Mouse (Mus musculus) heart, embryonic 14.5 days (tissue): ENCODE results near the gene Apba3. TPM values are rescaled to one million over a fixed set of nuclear protein-coding genes. Genes with fewer than 3 reads are reported as not detected.

ENCODE experiments used
- ATAC-seq: fragments of 200-750 bp; cut with Nextera tagmentation; 2 replicates; pipeline ENCODE4 v1.8.0; 2017; ENCODE audit warnings: low read depth, moderate TSS enrichment; ENCODE audit not compliant: insufficient number of reproducible peaks, insufficient read depth, low FRiP score
- H3K27ac ChIP-seq, 2 experiments: fragments of 200-500 bp in 1 of 2; fragments of 300-500 bp in 1 of 2; sonication (generic) in 1 of 2; replicated peaks in 1 of 2; 2 replicates each; pipeline ENCODE4 v1.5.1; 2012 to 2014; ENCODE audit warnings: low read depth in 2 of 2, low read length in 2 of 2, control low read depth in 1 of 2, mild to moderate bottlenecking in 1 of 2, mixed read lengths in 1 of 2; ENCODE audit not compliant: control insufficient read depth in 1 of 2, insufficient read depth in 1 of 2
- H3K27me3 ChIP-seq: fragments of 300-500 bp; sonication (generic); 2 replicates; pipeline ENCODE4 v1.6.1; 2014; ENCODE audit warnings: mild to moderate bottlenecking, low read length, control low read depth; ENCODE audit not compliant: control insufficient read depth, insufficient read depth
- H3K36me3 ChIP-seq: fragments of 300-500 bp; sonication (generic); 2 replicates; pipeline ENCODE4 v1.6.1; 2014; ENCODE audit warnings: mild to moderate bottlenecking, control low read depth, low read length, mixed read lengths; ENCODE audit not compliant: control insufficient read depth, insufficient read depth
- H3K4me1 ChIP-seq, 2 experiments: fragments of 200-500 bp in 1 of 2; fragments of 300-500 bp in 1 of 2; sonication (generic) in 1 of 2; 2 replicates each; pipeline ENCODE4 v1.6.1; 2012 to 2014; ENCODE audit warnings: low read length in 2 of 2, control low read depth in 1 of 2, mixed read lengths in 1 of 2; ENCODE audit not compliant: control insufficient read depth in 2 of 2, insufficient read depth in 2 of 2
- H3K4me2 ChIP-seq: fragments of 300-500 bp; sonication (generic); 2 replicates; pipeline ENCODE4 v1.6.1; 2014; ENCODE audit warnings: mild to moderate bottlenecking, low read length
- H3K4me3 ChIP-seq, 2 experiments: fragments of 200-500 bp in 1 of 2; fragments of 300-500 bp in 1 of 2; sonication (generic) in 1 of 2; 2 replicates each; pipeline ENCODE4 v1.5.1; 2012 to 2014; ENCODE audit warnings: low read length in 2 of 2, mild to moderate bottlenecking in 2 of 2, control low read depth in 1 of 2, low read depth in 1 of 2, moderate library complexity in 1 of 2; ENCODE audit not compliant: control insufficient read depth in 1 of 2, insufficient read depth in 1 of 2
- H3K9ac ChIP-seq: fragments of 300-500 bp; sonication (generic); 2 replicates; pipeline ENCODE4 v1.6.1; 2014; ENCODE audit warnings: mild to moderate bottlenecking, low read length
- H3K9me3 ChIP-seq: fragments of 300-500 bp; sonication (generic); 2 replicates; pipeline ENCODE4 v1.6.1; 2016; ENCODE audit warnings: low read length, control low read depth; ENCODE audit not compliant: control insufficient read depth
- WGBS: fragments of 180-500 bp; shearing (Covaris S2); extraction: QIAGEN DNeasy Blood & Tissue Kit; methylation state at CpG from one replicate; pipeline ENCODE4 v1.1.7; 2014; 5-methylcytosine and 5-hydroxymethylcytosine counted together
- polyA plus RNA-seq: library from polyadenylated mRNA; unstranded; fragments of >200 nt; fragmentation: Nextera tagmentation; extraction: Ambion mirVana; gene quantifications from 2 replicates; pipeline ENCODE4 v1.2.1, GENCODE M21; 2014

Gene Apba3
- polyA plus RNA-seq, 1 experiment from 2014 or later = 38.8 TPM

- Histone ChIP-seq H3K36me3 (no peaks in the 10 kb centered on the region), H3K4me2 (no peak overlapping the region), H3K4me3 (no peak overlapping the region), H3K27me3 (peaks cover 42% of the 10 kb centered on the region), H3K27ac (no peak overlapping the region), H3K9ac (no peak overlapping the region), H3K4me1 (peaks cover 0 to 5% of the 10 kb centered on the region in 2 experiments; a peak in 2 of 4 replicates), H3K9me3 (no peaks in the 10 kb centered on the region)
- 32% methylated on average over 13 of the region's 13 CpGs for WGBS
- ATAC-seq = no peak
Measured at GRCm38 (mm10) chr10:81240876-81241275, 25.9 kb upstream of the Apba3 start.

- Histone ChIP-seq H3K36me3 (no peaks in the 10 kb centered on the region), H3K4me3 (no peak overlapping the region), H3K9ac (no peak overlapping the region), H3K27me3 (peaks cover 42% of the 10 kb centered on the region), H3K9me3 (no peaks in the 10 kb centered on the region), H3K4me2 (no peak overlapping the region), H3K27ac (no peak overlapping the region), H3K4me1 (peaks cover 0 to 5% of the 10 kb centered on the region in 2 experiments; a peak in 2 of 4 replicates)
- ATAC-seq = no peak
- WGBS = 88% methylated on average over 16 of the region's 16 CpGs
Measured at GRCm38 (mm10) chr10:81242021-81242420, 24.7 kb upstream of the Apba3 start.

GRCm38 (mm10) chr10:81244146-81244545, 22.6 kb upstream of the Apba3 start:
- ATAC-seq = no peak
- H3K27ac ChIP-seq = no peak overlapping the region
- H3K9ac ChIP-seq = no peak overlapping the region; the same call in 1 of the 2 replicates
- WGBS = 85% methylated on average over 4 of the region's 4 CpGs
- peaks cover 0 to 5% of the 10 kb centered on the region in 2 experiments; a peak in 2 of 4 replicates for H3K4me1 ChIP-seq
- H3K27me3 ChIP-seq = peaks cover 37% of the 10 kb centered on the region
- no peak overlapping the region for H3K4me2 ChIP-seq
- no peaks in the 10 kb centered on the region for H3K9me3 ChIP-seq
- no peak overlapping the region for H3K4me3 ChIP-seq
- H3K36me3 ChIP-seq = no peaks in the 10 kb centered on the region

GRCm38 (mm10) chr10:81244595-81244994, 22.2 kb upstream of the Apba3 start:
- H3K4me1 ChIP-seq = peaks cover 0 to 5% of the 10 kb centered on the region in 2 experiments; a peak in 2 of 4 replicates
- no peaks in the 10 kb centered on the region for H3K36me3 ChIP-seq
- WGBS = 9% methylated on average over 17 of the region's 17 CpGs
- H3K9ac ChIP-seq = no peak overlapping the region; the same call in 1 of the 2 replicates
- H3K27ac ChIP-seq = no peak overlapping the region
- ATAC-seq = no peak
- peaks cover 33% of the 10 kb centered on the region for H3K27me3 ChIP-seq
- H3K4me2 ChIP-seq = no peak overlapping the region
- no peaks in the 10 kb centered on the region for H3K9me3 ChIP-seq
- no peak overlapping the region for H3K4me3 ChIP-seq

- peaks cover 0 to 1% of the 10 kb centered on the region in 2 experiments; a peak in 1 of 4 replicates for H3K4me1 ChIP-seq
- no peak overlapping the region for H3K4me3 ChIP-seq
- H3K9me3 ChIP-seq = no peaks in the 10 kb centered on the region
- no peak overlapping the region for H3K27ac ChIP-seq
- 84% methylated on average over 6 of the region's 6 CpGs for WGBS
- ATAC-seq = no peak
- no peak overlapping the region for H3K4me2 ChIP-seq
- H3K9ac ChIP-seq = no peak overlapping the region
- H3K27me3 ChIP-seq = peaks cover 27% of the 10 kb centered on the region
- H3K36me3 ChIP-seq = no peaks in the 10 kb centered on the region
Measured at GRCm38 (mm10) chr10:81245166-81245565, 21.6 kb upstream of the Apba3 start.

GRCm38 (mm10) chr10:81247804-81248203, 19.0 kb upstream of the Apba3 start:
- H3K9ac ChIP-seq = no peak overlapping the region
- no peaks in the 10 kb centered on the region for H3K9me3 ChIP-seq
- peaks cover 31% of the 10 kb centered on the region for H3K27me3 ChIP-seq
- H3K4me1 ChIP-seq = no peaks in the 10 kb centered on the region
- H3K36me3 ChIP-seq = no peaks in the 10 kb centered on the region
- H3K27ac ChIP-seq = no peak overlapping the region
- no peak overlapping the region for H3K4me2 ChIP-seq
- H3K4me3 ChIP-seq = no peak overlapping the region
- 92% methylated on average over 2 of the region's 2 CpGs for WGBS
- no peak for ATAC-seq

- WGBS = 85% methylated on average over 8 of the region's 8 CpGs
- H3K27me3 ChIP-seq = peaks cover 37% of the 10 kb centered on the region
- no peak for ATAC-seq
- H3K36me3 ChIP-seq = no peaks in the 10 kb centered on the region
- no peak overlapping the region for H3K4me3 ChIP-seq
- no peak overlapping the region for H3K27ac ChIP-seq
- no peak overlapping the region for H3K4me2 ChIP-seq
- no peak overlapping the region for H3K9ac ChIP-seq
- no peaks in the 10 kb centered on the region for H3K9me3 ChIP-seq
- H3K4me1 ChIP-seq = 0 out of 4 replicates have a peak, but pooled peaks cover 0 to 3% of the 10 kb centered on the region in 2 experiments
Measured at GRCm38 (mm10) chr10:81249442-81249841, 17.3 kb upstream of the Apba3 start.
